Mouse (Mus musculus) liver, embryonic 11.5 days (tissue): ENCODE results near the gene Mgat5. TPM values are rescaled to one million over a fixed set of nuclear protein-coding genes. Genes with fewer than 3 reads are reported as not detected.

Source experiments
- ATAC-seq: fragments of 200-750 bp; cut with Nextera tagmentation; replicated peaks from 2 replicates; pipeline ENCODE4 v1.8.0; 2017; ENCODE audit warnings: moderate number of reproducible peaks, mild to moderate bottlenecking, moderate TSS enrichment, moderate library complexity; ENCODE audit not compliant: low FRiP score
- DNase-seq: peaks from one replicate; pipeline ENCODE4 v3.0.0-alpha.2; 2017; ENCODE audit warnings: low spot score
- H3K27ac ChIP-seq: fragments of 300-500 bp; sonication (generic); 2 replicates; pipeline ENCODE4 v1.5.1; 2014; ENCODE audit warnings: mild to moderate bottlenecking, low read depth, low read length, control low read depth
- H3K27me3 ChIP-seq: fragments of 300-500 bp; sonication (generic); replicated peaks from 2 replicates; pipeline ENCODE4 v1.6.1; 2014; ENCODE audit warnings: low read length, mixed read lengths; ENCODE audit not compliant: control insufficient read depth, insufficient read depth
- H3K36me3 ChIP-seq: fragments of 300-500 bp; sonication (generic); 2 replicates; pipeline ENCODE4 v1.6.1; 2014; ENCODE audit warnings: mild to moderate bottlenecking, low read length, moderate library complexity, mixed read lengths; ENCODE audit not compliant: control insufficient read depth, insufficient read depth
- H3K4me1 ChIP-seq: fragments of 300-500 bp; sonication (generic); replicated peaks from 2 replicates; pipeline ENCODE4 v1.6.1; 2014; ENCODE audit warnings: low read length, mixed read lengths; ENCODE audit not compliant: control insufficient read depth, insufficient read depth
- H3K4me2 ChIP-seq: fragments of 300-500 bp; sonication (generic); 2 replicates; pipeline ENCODE4 v1.6.1; 2014; ENCODE audit warnings: mild to moderate bottlenecking, control low read depth, moderate library complexity
- H3K4me3 ChIP-seq: fragments of 300-500 bp; sonication (generic); 2 replicates; pipeline ENCODE4 v1.5.1; 2014; ENCODE audit warnings: low read depth, low read length, control low read depth
- H3K9ac ChIP-seq: fragments of 300-500 bp; sonication (generic); 2 replicates; pipeline ENCODE4 v1.6.1; 2014; ENCODE audit warnings: low read depth, low read length, control low read depth
- H3K9me3 ChIP-seq: fragments of 300-500 bp; sonication (generic); 2 replicates; pipeline ENCODE4 v1.6.1; 2016; ENCODE audit warnings: low read length, inconsistent platforms, mixed read lengths; ENCODE audit not compliant: control insufficient read depth
- WGBS: fragments of 180-500 bp; shearing (Covaris S2); extraction: QIAGEN DNeasy Blood & Tissue Kit; methylation state at CpG from one replicate; pipeline ENCODE4 v1.1.7; 2014; 5-methylcytosine and 5-hydroxymethylcytosine counted together
- polyA plus RNA-seq: library from polyadenylated mRNA; unstranded; fragments of >200 nt; fragmentation: Nextera tagmentation; extraction: Ambion mirVana; gene quantifications from 2 replicates; pipeline ENCODE4 v1.2.1, GENCODE M21; 2014

Mgat5 gene
- polyA plus RNA-seq, 1 experiment from 2014 or later: 2.3 TPM

DNA sequence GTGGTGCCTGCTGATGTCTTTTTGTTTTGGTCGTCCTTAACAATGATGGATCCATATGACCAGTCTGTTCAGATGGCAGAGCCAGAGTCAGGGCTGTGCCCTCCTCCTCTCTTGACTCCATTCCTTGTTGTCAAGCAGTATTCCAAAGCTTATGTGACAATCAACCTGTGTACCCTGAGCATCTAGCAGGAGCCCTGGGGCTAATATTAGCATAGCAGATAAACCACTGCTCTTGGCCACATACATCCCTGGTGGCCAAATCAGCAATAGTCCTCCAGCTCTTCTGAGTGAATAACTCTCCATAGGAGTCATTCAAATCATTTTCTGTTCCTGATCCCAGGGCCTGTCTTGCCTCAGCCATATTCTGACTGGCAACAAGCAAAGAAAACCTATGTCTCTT, 211.1 kb downstream of the Mgat5 start:
- H3K4me2 ChIP-seq: no peak overlapping the region
- H3K27ac ChIP-seq: no peak overlapping the region
- no peaks in the 10 kb centered on the region for H3K36me3 ChIP-seq

DNA sequence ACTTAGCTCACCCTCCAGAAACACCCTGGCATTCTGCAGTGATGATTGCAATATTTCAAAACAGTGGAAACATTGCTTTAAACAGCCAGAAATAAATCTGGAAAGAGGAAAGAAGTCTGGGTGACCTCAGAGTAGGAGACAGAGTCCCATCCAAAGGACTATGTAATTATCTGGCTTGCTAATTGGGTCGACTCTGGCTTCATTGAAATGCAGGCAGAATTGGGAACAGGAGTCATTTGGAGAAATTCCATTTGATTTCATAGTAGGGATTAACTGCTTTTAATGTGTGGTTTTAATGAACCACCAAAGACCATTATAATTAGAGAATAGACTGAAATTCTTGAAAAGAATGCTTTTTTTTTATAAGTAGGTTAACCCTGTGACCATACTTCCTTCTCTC, 212.2 kb downstream of the Mgat5 start:
- ATAC-seq: no peak
- 72% methylated on average over 1 of the region's 1 CpGs for WGBS
- Histone ChIP-seq H3K4me1 (no peaks in the 10 kb centered on the region), H3K36me3 (no peaks in the 10 kb centered on the region), H3K27ac (no peak overlapping the region), H3K4me3 (no peak overlapping the region), H3K4me2 (no peak overlapping the region), H3K27me3 (no peaks in the 10 kb centered on the region), H3K9ac (no peak overlapping the region), H3K9me3 (no peaks in the 10 kb centered on the region)
- DNase-seq: no peak

More for the DNA sequence above, 211.1 kb downstream of the Mgat5 start:
- H3K9ac ChIP-seq: no peak overlapping the region
- H3K4me3 ChIP-seq: no peak overlapping the region
- DNase-seq (no peak), ATAC-seq (no peak)
- 72% methylated on average over 1 of the region's 1 CpGs for WGBS
- H3K4me1 ChIP-seq: no peaks in the 10 kb centered on the region
- no peaks in the 10 kb centered on the region for H3K9me3 ChIP-seq
- no peaks in the 10 kb centered on the region for H3K27me3 ChIP-seq

DNA sequence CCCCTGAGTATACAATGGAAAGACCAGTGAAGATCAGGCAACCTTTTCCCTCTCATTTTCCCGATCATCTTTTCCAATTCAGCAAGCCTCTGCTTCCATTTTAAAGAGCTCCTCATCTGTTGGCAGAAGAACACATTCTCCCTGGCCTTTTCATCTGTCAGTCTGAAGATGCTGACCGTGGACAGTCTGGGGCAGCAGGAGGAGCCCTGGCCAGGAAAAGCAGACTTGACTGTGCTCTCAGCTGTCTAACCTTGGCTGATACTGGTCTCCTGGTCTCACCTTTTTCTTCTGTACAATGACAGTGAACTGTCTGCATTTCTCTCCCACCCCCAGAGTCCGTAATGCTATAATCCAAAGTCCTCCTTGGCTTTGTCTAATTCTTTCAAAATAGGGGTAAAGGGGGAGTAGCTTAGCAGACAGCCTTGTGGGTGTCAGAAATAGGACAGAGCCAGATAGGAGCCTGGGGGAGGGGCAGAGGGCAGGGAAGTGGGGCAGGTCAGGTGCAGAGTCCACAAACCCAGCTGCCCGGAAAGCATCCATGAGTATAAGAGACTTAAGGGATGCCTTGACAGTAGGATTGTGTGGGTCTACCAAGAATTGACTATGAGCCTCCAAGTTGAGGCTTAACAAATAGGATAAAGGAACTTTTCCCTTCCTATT, 214.2 kb downstream of the Mgat5 start:
- 83% methylated on average over 4 of the region's 4 CpGs for WGBS
- Histone ChIP-seq H3K9me3 (no peaks in the 10 kb centered on the region), H3K36me3 (no peaks in the 10 kb centered on the region), H3K9ac (no peak overlapping the region), H3K27me3 (no peaks in the 10 kb centered on the region), H3K4me2 (no peak overlapping the region), H3K27ac (no peak overlapping the region), H3K4me1 (no peaks in the 10 kb centered on the region), H3K4me3 (no peak overlapping the region)
- ATAC-seq (no peak), DNase-seq (no peak)

DNA sequence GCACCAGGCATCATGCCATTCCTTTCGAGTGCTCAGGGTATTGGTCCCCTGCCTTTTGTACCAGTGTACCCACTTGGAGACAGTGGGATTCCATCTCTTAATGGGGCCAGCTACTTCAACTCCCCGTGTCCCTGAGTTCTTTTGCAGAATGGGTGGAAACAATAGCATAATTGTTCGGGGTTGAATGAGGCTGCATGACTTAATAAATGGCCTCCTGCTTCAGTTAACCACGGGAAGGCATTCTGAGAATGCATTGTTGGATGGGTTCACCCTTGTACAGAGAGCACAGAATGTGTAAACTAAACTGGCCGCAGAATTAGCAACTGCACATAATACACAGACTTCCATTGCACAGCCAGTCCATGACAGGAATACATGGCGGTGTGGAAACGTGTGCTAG, 214.8 kb downstream of the Mgat5 start:
- no peaks in the 10 kb centered on the region for H3K4me1 ChIP-seq
- ATAC-seq: no peak
- H3K4me2 ChIP-seq: no peak overlapping the region
- H3K9me3 ChIP-seq: no peaks in the 10 kb centered on the region
- H3K36me3 ChIP-seq: no peaks in the 10 kb centered on the region
- no peak overlapping the region for H3K9ac ChIP-seq
- WGBS: 79% methylated on average over 7 of the region's 7 CpGs
- H3K4me3 ChIP-seq: no peak overlapping the region
- no peaks in the 10 kb centered on the region for H3K27me3 ChIP-seq
- H3K27ac ChIP-seq: no peak overlapping the region
- no peak for DNase-seq

DNA sequence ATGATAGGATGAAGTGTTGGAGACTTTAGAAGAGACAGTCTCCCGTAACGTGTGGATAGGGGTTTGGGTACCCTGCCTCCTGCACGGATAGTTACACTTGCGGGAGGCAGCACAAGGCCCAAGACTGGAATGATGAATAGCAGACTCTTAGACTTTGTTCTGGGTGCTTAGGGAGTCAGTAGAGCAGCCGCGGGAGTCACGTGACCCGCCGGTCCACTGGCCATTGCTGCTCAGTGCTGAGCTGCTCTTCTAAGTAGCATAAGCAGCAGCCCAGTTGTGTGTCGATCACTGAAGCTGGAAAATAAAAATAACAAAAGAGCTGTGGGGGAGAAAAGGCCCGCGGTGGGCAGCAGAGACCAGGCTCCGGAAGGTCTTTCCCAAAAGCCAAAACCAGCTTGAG, 215.6 kb downstream of the Mgat5 start:
- DNase-seq: no peak
- Histone ChIP-seq H3K36me3 (no peaks in the 10 kb centered on the region), H3K4me2 (no peak overlapping the region), H3K4me3 (no peak overlapping the region), H3K27me3 (no peaks in the 10 kb centered on the region), H3K9ac (no peak overlapping the region), H3K4me1 (no peaks in the 10 kb centered on the region), H3K9me3 (no peaks in the 10 kb centered on the region), H3K27ac (no peak overlapping the region)
- no peak for ATAC-seq
- WGBS: 74% methylated on average over 13 of the region's 13 CpGs

DNA sequence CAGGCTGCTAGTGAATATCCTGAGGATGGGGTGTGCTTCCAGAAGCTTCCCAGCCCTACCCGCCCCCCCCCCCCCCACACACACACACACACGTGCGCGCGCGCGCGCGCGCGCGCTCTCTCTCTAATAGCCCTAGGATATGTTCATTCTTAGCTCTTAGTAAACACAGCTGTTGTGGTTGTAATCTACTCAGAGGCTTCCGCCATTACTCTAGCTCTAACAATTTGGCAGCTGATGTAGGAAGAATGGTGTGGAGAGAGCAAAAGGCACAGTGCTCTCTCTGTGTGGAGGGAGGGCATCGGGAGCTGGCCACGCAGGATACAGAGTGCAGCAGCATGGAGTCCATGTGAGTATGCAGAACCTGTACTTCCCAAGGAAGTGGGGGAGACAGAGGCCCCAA, 216.0 kb downstream of the Mgat5 start:
- H3K36me3 ChIP-seq: no peaks in the 10 kb centered on the region
- no peaks in the 10 kb centered on the region for H3K4me1 ChIP-seq
- no peak overlapping the region for H3K9ac ChIP-seq
- WGBS: 85% methylated on average over 15 of the region's 15 CpGs
- no peaks in the 10 kb centered on the region for H3K27me3 ChIP-seq
- ATAC-seq (no peak), DNase-seq (no peak)
- H3K27ac ChIP-seq: no peak overlapping the region
- no peak overlapping the region for H3K4me2 ChIP-seq
- H3K9me3 ChIP-seq: no peaks in the 10 kb centered on the region
- no peak overlapping the region for H3K4me3 ChIP-seq

DNA sequence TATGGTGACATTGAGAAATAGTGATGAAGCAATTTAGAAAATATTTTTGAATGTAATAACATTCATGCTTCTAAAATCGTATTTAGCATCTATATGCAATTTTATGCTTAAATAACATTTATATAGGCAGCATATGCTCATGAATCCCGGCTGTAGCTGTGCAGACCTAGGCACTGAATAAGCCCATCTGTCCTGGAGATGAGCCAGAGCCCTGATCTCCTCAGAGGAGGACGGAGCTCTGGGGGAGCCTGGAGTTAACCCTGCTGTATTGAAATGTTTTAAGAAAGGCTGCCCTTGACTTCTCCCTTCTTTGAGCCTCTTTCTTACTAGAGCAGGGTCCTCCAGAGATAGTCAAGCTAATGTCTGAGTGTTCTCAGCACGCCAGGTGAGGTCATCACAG, 217.8 kb downstream of the Mgat5 start:
- ATAC-seq: no peak
- Histone ChIP-seq H3K36me3 (no peaks in the 10 kb centered on the region), H3K4me3 (no peak overlapping the region), H3K9ac (no peak overlapping the region), H3K4me1 (no peaks in the 10 kb centered on the region), H3K27me3 (no peaks in the 10 kb centered on the region), H3K27ac (no peak overlapping the region), H3K9me3 (no peaks in the 10 kb centered on the region), H3K4me2 (no peak overlapping the region)
- DNase-seq: no peak
- WGBS: 83% methylated on average over 4 of the region's 4 CpGs

DNA sequence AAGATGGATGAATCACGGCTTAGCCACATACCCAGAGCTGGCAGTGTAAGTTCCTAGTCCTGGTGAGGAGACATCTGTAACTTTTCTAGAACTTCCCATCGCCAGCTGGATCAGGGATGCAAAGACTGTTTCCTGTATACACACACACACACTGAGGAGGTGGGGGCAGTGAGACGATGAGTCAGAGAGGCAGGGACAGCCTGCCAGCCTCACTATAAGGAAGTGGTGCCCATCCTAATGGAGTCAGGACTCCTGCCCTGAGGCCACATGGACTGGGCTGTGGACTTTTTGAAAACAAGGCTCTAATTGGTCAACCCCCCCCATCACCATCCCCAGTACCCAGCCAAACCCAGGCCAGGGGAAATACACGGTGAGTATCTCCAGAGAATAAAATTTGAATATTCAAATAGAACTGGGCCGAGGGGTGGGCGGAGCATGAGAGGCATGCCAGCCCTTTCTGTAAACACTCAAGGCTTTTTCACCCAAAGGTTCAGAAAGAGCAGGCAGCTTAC, 220.3 kb downstream of the Mgat5 start:
- WGBS: 48% methylated on average over 6 of the region's 6 CpGs
- peak; percentile 41; the same call in 1 of the 2 replicates for ATAC-seq
- no peak overlapping the region for H3K9ac ChIP-seq
- no peaks in the 10 kb centered on the region for H3K9me3 ChIP-seq
- H3K27ac ChIP-seq: no peak overlapping the region
- no peak for DNase-seq
- no peaks in the 10 kb centered on the region for H3K27me3 ChIP-seq
- H3K4me1 ChIP-seq: no peaks in the 10 kb centered on the region
- no peak overlapping the region for H3K4me2 ChIP-seq
- no peak overlapping the region for H3K4me3 ChIP-seq
- no peaks in the 10 kb centered on the region for H3K36me3 ChIP-seq

DNA sequence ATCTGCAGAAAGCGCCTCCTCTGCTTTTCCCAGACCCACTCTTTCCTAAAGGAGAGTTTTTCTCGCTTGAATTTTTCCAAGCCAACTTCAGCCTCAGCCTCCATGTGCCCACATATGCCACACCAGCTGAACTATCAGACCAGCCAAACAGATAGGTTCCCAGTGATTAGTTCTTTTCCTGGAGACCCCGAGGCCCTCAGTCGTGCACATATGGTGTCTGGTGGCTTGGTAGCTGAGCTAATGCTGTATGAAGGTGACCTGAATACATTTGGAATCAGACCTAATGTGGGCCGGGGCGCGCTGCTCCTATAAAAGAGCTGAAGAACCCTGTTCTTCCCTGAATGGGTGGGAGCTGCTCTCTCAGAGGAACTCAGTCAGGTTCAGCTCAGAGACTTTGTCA, 225.5 kb downstream of the Mgat5 start:
- no peak for DNase-seq
- Histone ChIP-seq H3K4me3 (no peak overlapping the region), H3K27ac (no peak overlapping the region), H3K36me3 (no peaks in the 10 kb centered on the region), H3K9ac (no peak overlapping the region), H3K27me3 (no peaks in the 10 kb centered on the region), H3K9me3 (no peaks in the 10 kb centered on the region), H3K4me2 (no peak overlapping the region), H3K4me1 (no peaks in the 10 kb centered on the region)
- WGBS: 86% methylated on average over 7 of the region's 7 CpGs
- ATAC-seq: no peak
